In the genomic region with DNA sequence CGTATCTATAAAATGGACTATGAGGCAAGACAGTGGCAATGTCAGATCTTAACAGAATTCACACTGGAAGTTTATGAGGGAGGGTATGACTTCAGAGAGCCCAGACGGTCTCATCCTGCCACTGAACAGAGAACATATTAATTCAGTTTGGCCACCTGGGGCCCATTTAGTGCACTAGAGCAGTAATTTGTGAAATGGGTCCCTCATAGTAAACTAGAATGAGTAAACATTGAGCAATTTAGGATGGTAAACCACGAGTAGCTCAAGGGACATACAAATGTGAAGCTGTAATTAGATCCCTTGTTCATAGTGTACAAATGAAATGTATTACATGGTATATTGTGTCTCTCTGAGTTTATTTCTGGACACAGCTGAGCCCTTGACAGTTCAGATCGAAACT, we compare ENCODE assay signal across 27 mouse cellular contexts. TPM values are rescaled to one million over a fixed set of nuclear protein-coding genes. Genes with fewer than 3 reads are reported as not detected.
DNase-seq lines count a peak whose midpoint lies in the region; ATAC-seq and TF ChIP-seq lines count a peak whose summit lies in the region.
"Had no signal": no experiment of that assay in that cellular context is flagged by ENCODE, and none has a peak within 500 bp of the region (broad histone marks: within the 10 kb centered on the region; RNA-seq: fewer than 3 reads in every experiment).

No protein-coding gene starts in this region.

- no peak for TF ChIP-seq CTCF in midbrain, postnatal 0 days (IDR thresholded peaks at IDR 0.05)
- no peak for TF ChIP-seq CTCF in stomach, postnatal 0 days (IDR thresholded peaks at IDR 0.05; ENCODE audit: low read depth)

- no peak overlapping the region for H3K9ac ChIP-seq in embryonic facial prominence, embryonic 14.5 days (ENCODE audit: low read depth, low read length)
- no peak overlapping the region for H3K9ac ChIP-seq in midbrain, postnatal 0 days (replicated peaks; ENCODE audit: low read length, poor library complexity, severe bottlenecking)
- no peak overlapping the region for H3K9ac ChIP-seq in midbrain, embryonic 15.5 days
- H3K9ac ChIP-seq in stomach, postnatal 0 days (ENCODE audit: low read length): no peak overlapping the region
- H3K9ac ChIP-seq: embryonic facial prominence, embryonic 12.5 days; forebrain, embryonic 12.5 days; forebrain, embryonic 15.5 days; heart, embryonic 12.5 days; heart, embryonic 15.5 days; hindbrain, embryonic 13.5 days had no signal

- DNase-seq in embryonic facial prominence, embryonic 14.5 days (ENCODE audit: low spot score): peak; percentile 34
- DNase-seq in embryonic facial prominence, embryonic 10.5 days (ENCODE audit: low spot score): no peak
- DNase-seq in midbrain, postnatal 0 days (ENCODE audit: low spot score): peak; percentile 57
- DNase-seq in Muller cell, postnatal 12 days (ENCODE audit: inconsistent ontology term): peak; percentile 66
- DNase-seq in stomach, postnatal 0 days (ENCODE audit: low spot score): no peak
- no peak for DNase-seq in kidney, postnatal 25 days
- no peak for DNase-seq in thymus, postnatal 25 days
- DNase-seq: adrenal gland, adult 8-10 months; adrenal gland, postnatal 25 days; B cell, adult 2 months; cerebellum, adult 18-20 months; cerebellum, adult 9-10 months; cerebellum, postnatal 14 days; gastrocnemius, postnatal 25 days; heart, postnatal 10 days; heart, postnatal 36 days had no signal

- no peaks in the 10 kb centered on the region for H3K4me1 ChIP-seq in embryonic facial prominence, embryonic 14.5 days (ENCODE audit: control insufficient read depth, insufficient read depth, low read length)
- H3K4me1 ChIP-seq in embryonic facial prominence, embryonic 10.5 days: peaks cover 14% of the 10 kb centered on the region; the same call in 1 of the 2 replicates
- no peaks in the 10 kb centered on the region for H3K4me1 ChIP-seq in midbrain, postnatal 0 days (ENCODE audit: insufficient read depth, low read length)
- peaks cover 4% of the 10 kb centered on the region for H3K4me1 ChIP-seq in midbrain, embryonic 15.5 days
- no peaks in the 10 kb centered on the region for H3K4me1 ChIP-seq in stomach, postnatal 0 days (replicated peaks; ENCODE audit: control insufficient read depth, insufficient read depth)
- H3K4me1 ChIP-seq: embryonic facial prominence, embryonic 12.5 days; heart, embryonic 12.5 days had no signal

- no peak overlapping the region for H3K4me3 ChIP-seq in embryonic facial prominence, embryonic 14.5 days (ENCODE audit: low read depth, low read length)
- no peak overlapping the region for H3K4me3 ChIP-seq in embryonic facial prominence, embryonic 10.5 days
- H3K4me3 ChIP-seq in midbrain, postnatal 0 days (ENCODE audit: low read depth, low read length): no peak overlapping the region
- H3K4me3 ChIP-seq in midbrain, embryonic 15.5 days: no peak overlapping the region
- H3K4me3 ChIP-seq in stomach, postnatal 0 days (ENCODE audit: low read depth, low read length): no peak overlapping the region
- H3K4me3 ChIP-seq: embryonic facial prominence, embryonic 12.5 days; erythroblast, embryonic 14.5 days; forebrain, embryonic 12.5 days; forebrain, embryonic 15.5 days; heart, embryonic 12.5 days; heart, embryonic 15.5 days; hindbrain, embryonic 10.5 days; hindbrain, embryonic 13.5 days had no signal

- H3K27ac ChIP-seq in embryonic facial prominence, embryonic 14.5 days (replicated peaks; ENCODE audit: low read depth, low read length): no peak overlapping the region
- no peak overlapping the region for H3K27ac ChIP-seq in embryonic facial prominence, embryonic 10.5 days (replicated peaks)
- H3K27ac ChIP-seq in midbrain, postnatal 0 days (ENCODE audit: low read depth, low read length): no peak overlapping the region
- H3K27ac ChIP-seq in midbrain, embryonic 15.5 days: no peak overlapping the region
- no peak overlapping the region for H3K27ac ChIP-seq in stomach, postnatal 0 days (replicated peaks)
- H3K27ac ChIP-seq: embryonic facial prominence, embryonic 12.5 days; forebrain, embryonic 12.5 days; forebrain, embryonic 15.5 days; heart, embryonic 15.5 days; hindbrain, embryonic 10.5 days; hindbrain, embryonic 13.5 days had no signal

- no peaks in the 10 kb centered on the region for H3K9me3 ChIP-seq in embryonic facial prominence, embryonic 14.5 days (ENCODE audit: control insufficient read depth, low read length)
- H3K9me3 ChIP-seq in embryonic facial prominence, embryonic 10.5 days: no peaks in the 10 kb centered on the region
- no peaks in the 10 kb centered on the region for H3K9me3 ChIP-seq in midbrain, postnatal 0 days (ENCODE audit: low read length)
- no peaks in the 10 kb centered on the region for H3K9me3 ChIP-seq in midbrain, embryonic 15.5 days
- no peaks in the 10 kb centered on the region for H3K9me3 ChIP-seq in stomach, postnatal 0 days (ENCODE audit: control insufficient read depth, low read length)
- H3K9me3 ChIP-seq: embryonic facial prominence, embryonic 12.5 days; forebrain, embryonic 12.5 days; forebrain, embryonic 15.5 days; heart, embryonic 12.5 days; heart, embryonic 15.5 days; hindbrain, embryonic 10.5 days; hindbrain, embryonic 13.5 days had no signal

- H3K36me3 ChIP-seq in embryonic facial prominence, embryonic 14.5 days (ENCODE audit: control insufficient read depth, insufficient read depth, low read length): no peaks in the 10 kb centered on the region
- H3K36me3 ChIP-seq in embryonic facial prominence, embryonic 10.5 days (replicated peaks): no peaks in the 10 kb centered on the region
- H3K36me3 ChIP-seq in midbrain, postnatal 0 days (ENCODE audit: insufficient read depth, low read length): no peaks in the 10 kb centered on the region
- H3K36me3 ChIP-seq in midbrain, embryonic 15.5 days (replicated peaks): no peaks in the 10 kb centered on the region
- H3K36me3 ChIP-seq in stomach, postnatal 0 days (ENCODE audit: control insufficient read depth, insufficient read depth, low read length): no peaks in the 10 kb centered on the region
- H3K36me3 ChIP-seq: embryonic facial prominence, embryonic 12.5 days; forebrain, embryonic 12.5 days; forebrain, embryonic 15.5 days; heart, embryonic 12.5 days; heart, embryonic 15.5 days; hindbrain, embryonic 10.5 days; hindbrain, embryonic 13.5 days had no signal

- no peak overlapping the region for H3K4me2 ChIP-seq in embryonic facial prominence, embryonic 14.5 days (ENCODE audit: low read depth, low read length)
- no peak overlapping the region for H3K4me2 ChIP-seq in midbrain, postnatal 0 days (ENCODE audit: low read depth, low read length, poor library complexity, severe bottlenecking)
- H3K4me2 ChIP-seq in midbrain, embryonic 15.5 days: no peak overlapping the region
- no peak overlapping the region for H3K4me2 ChIP-seq in stomach, postnatal 0 days (replicated peaks; ENCODE audit: low read depth)
- H3K4me2 ChIP-seq: embryonic facial prominence, embryonic 12.5 days; forebrain, embryonic 12.5 days; forebrain, embryonic 15.5 days; heart, embryonic 12.5 days; heart, embryonic 15.5 days; hindbrain, embryonic 13.5 days had no signal

- no peaks in the 10 kb centered on the region for H3K27me3 ChIP-seq in embryonic facial prominence, embryonic 14.5 days (replicated peaks; ENCODE audit: control insufficient read depth, insufficient read depth, low read length)
- no peaks in the 10 kb centered on the region for H3K27me3 ChIP-seq in embryonic facial prominence, embryonic 10.5 days (replicated peaks; ENCODE audit: low read depth, poor library complexity, severe bottlenecking)
- H3K27me3 ChIP-seq in midbrain, postnatal 0 days (ENCODE audit: insufficient read depth, low read length): no peaks in the 10 kb centered on the region
- no peaks in the 10 kb centered on the region for H3K27me3 ChIP-seq in midbrain, embryonic 15.5 days (replicated peaks)
- no peaks in the 10 kb centered on the region for H3K27me3 ChIP-seq in stomach, postnatal 0 days (ENCODE audit: control insufficient read depth, insufficient read depth, low read length)
- H3K27me3 ChIP-seq: embryonic facial prominence, embryonic 12.5 days; forebrain, embryonic 12.5 days; forebrain, embryonic 15.5 days; heart, embryonic 12.5 days; heart, embryonic 15.5 days; hindbrain, embryonic 13.5 days had no signal

- no peak for ATAC-seq in embryonic facial prominence, embryonic 14.5 days (ENCODE audit: low read depth)
- ATAC-seq in midbrain, postnatal 0 days (ENCODE audit: low FRiP score): no peak
- no peak for ATAC-seq in midbrain, embryonic 15.5 days (replicated peaks)
- ATAC-seq in stomach, postnatal 0 days (ENCODE audit: low FRiP score, low TSS enrichment): no peak
- ATAC-seq: activated CD4-positive, CD25-positive, alpha-beta regulatory T cell, adult 4 months; CD4-positive, CD25-positive, alpha-beta regulatory T cell, adult 4 months; forebrain, embryonic 15.5 days had no signal

- TF ChIP-seq EP300 in stomach, postnatal 0 days (optimal IDR thresholded peaks at IDR 0.05): peak; percentile 9

- 38% methylated on average over 4 of the region's 4 CpGs for WGBS in embryonic facial prominence, embryonic 14.5 days
- 63% methylated on average over 4 of the region's 4 CpGs for WGBS in embryonic facial prominence, embryonic 10.5 days
- 50% methylated on average over 4 of the region's 4 CpGs for WGBS in midbrain, postnatal 0 days
- 40% methylated on average over 4 of the region's 4 CpGs for WGBS in midbrain, embryonic 15.5 days
- WGBS in stomach, postnatal 0 days: 38% methylated on average over 4 of the region's 4 CpGs

RNA-seq across cellular contexts. Expression of a gene that starts 3.6 kb away (rescaled TPM):
- 5.1 and 5.2 TPM in 2 replicates for polyA plus RNA-seq in embryonic facial prominence, embryonic 14.5 days (2014; fragmentation: Nextera tagmentation; extraction: Ambion mirVana)
- 3.7 and 3.8 TPM in 2 replicates for polyA plus RNA-seq in embryonic facial prominence, embryonic 10.5 days (2016; fragmentation: Nextera tagmentation; extraction: Ambion mirVana)
- 34.0 and 39.6 TPM in 2 replicates for total RNA-seq in midbrain, postnatal 0 days (2014; rRNA removed)
- 5.2 and 5.3 TPM in 2 replicates for polyA plus RNA-seq in midbrain, postnatal 0 days (2015; fragmentation: Nextera tagmentation; extraction: Ambion mirVana)
- 8.0 and 8.1 TPM in 2 replicates for polyA plus RNA-seq in midbrain, embryonic 15.5 days (2015; fragmentation: Nextera tagmentation; extraction: Ambion mirVana)
- polyA plus RNA-seq in stomach, postnatal 0 days (2015; fragmentation: Nextera tagmentation; extraction: Ambion mirVana): 1.3 and 1.5 TPM in 2 replicates

Comparison
In these comparisons a context has a peak if more than half of its experiments do, and no peak if none do; other contexts are left out.
1. DNase-seq: peak in embryonic facial prominence, embryonic 14.5 days (single experiment), midbrain, postnatal 0 days (single experiment) and Muller cell, postnatal 12 days (single experiment); none in embryonic facial prominence, embryonic 10.5 days (single experiment), stomach, postnatal 0 days (single experiment), kidney, postnatal 25 days (0 of 2) and thymus, postnatal 25 days (single experiment).